8 mouse cellular contexts compared by ENCODE assay signal in genomic region chr1:75597622-75598021, GRCm38 (mm10). TPM values are rescaled to one million over a fixed set of nuclear protein-coding genes. Genes with fewer than 3 reads are reported as not detected.
DNase-seq lines count a peak whose midpoint lies in the region; ATAC-seq lines count a peak whose summit lies in the region.

No protein-coding gene starts in this region.

- no peak overlapping the region for H3K4me3 ChIP-seq in liver, embryonic 12.5 days
- no peak overlapping the region for H3K4me3 ChIP-seq in limb, embryonic 10.5 days

- H3K9ac ChIP-seq in liver, embryonic 12.5 days, result no peak overlapping the region

- peaks cover 24% of the 10 kb centered on the region; the same call in 1 of the 2 replicates for H3K27me3 ChIP-seq in liver, embryonic 12.5 days (replicated peaks)
- H3K27me3 ChIP-seq in limb, embryonic 10.5 days (ENCODE audit: low read depth, poor library complexity, severe bottlenecking), result peaks cover 40% of the 10 kb centered on the region

- no peak for ATAC-seq in CD4-positive, CD25-positive, alpha-beta regulatory T cell, adult 4 months
- ATAC-seq in liver, embryonic 12.5 days, result no peak
- peak; percentile 41; the same call in 1 of the 2 replicates for ATAC-seq in frontal cortex, adult (ENCODE audit: low TSS enrichment)

- peak; percentile 54 for DNase-seq in CD4-positive, CD25-positive, alpha-beta regulatory T cell, adult 2 months (ENCODE audit: low read depth, low spot score)
- peak; percentile 22 for DNase-seq in liver
- DNase-seq in adrenal gland, postnatal 25 days, result peak; percentile 27
- DNase-seq in limb, embryonic 10.5 days (ENCODE audit: low spot score), result peak; percentile 63
- peak; percentile 4 for DNase-seq in spleen, adult 12 weeks (ENCODE audit: low spot score)

- H3K4me1 ChIP-seq in liver, embryonic 12.5 days, result no peaks in the 10 kb centered on the region
- H3K4me1 ChIP-seq in limb, embryonic 10.5 days, result no peaks in the 10 kb centered on the region

- H3K9me3 ChIP-seq in liver, embryonic 12.5 days (replicated peaks), result no peaks in the 10 kb centered on the region
- H3K9me3 ChIP-seq in limb, embryonic 10.5 days (replicated peaks), result no peaks in the 10 kb centered on the region

- H3K27ac ChIP-seq in liver, embryonic 12.5 days, result no peak overlapping the region
- no peak overlapping the region for H3K27ac ChIP-seq in limb, embryonic 10.5 days

- H3K4me2 ChIP-seq in liver, embryonic 12.5 days, result no peak overlapping the region

- no peaks in the 10 kb centered on the region for H3K36me3 ChIP-seq in liver, embryonic 12.5 days
- no peaks in the 10 kb centered on the region for H3K36me3 ChIP-seq in limb, embryonic 10.5 days

RNA-seq across cellular contexts. Expression of gene Slc4a3, which starts 51.6 kb away (rescaled TPM):
- polyA plus RNA-seq in CD4-positive, CD25-positive, alpha-beta regulatory T cell, adult 4 months (2017; shearing (Covaris generic)), result not detected
- 2.4 TPM in 2 replicates for polyA plus RNA-seq in liver, embryonic 12.5 days (2016; fragmentation: Nextera tagmentation; extraction: Ambion mirVana)
- total RNA-seq in adrenal gland, postnatal 25 days (2021), result 139 and 184 TPM in 2 replicates
- 13.9 and 18.9 TPM in 2 replicates for polyA plus RNA-seq in limb, embryonic 10.5 days (2016; fragmentation: Nextera tagmentation; extraction: Ambion mirVana)

Comparison
In these comparisons a context has a peak if more than half of its experiments do, and no peak if none do; other contexts are left out.
1. DNase-seq: peak in every context shown above with its lines; median percentile 63 in limb, embryonic 10.5 days; 54 in CD4-positive, CD25-positive, alpha-beta regulatory T cell, adult 2 months; 27 in adrenal gland, postnatal 25 days; 22 in liver; 4 in spleen, adult 12 weeks.